Mouse (Mus musculus): ENCODE measurements at regions not wholly inside any gene's neighbourhood (a gene's known extent, or its start where the extent isn't known, plus 50 kb on each side); places are given as distances from the start of the nearest gene placed in this dataset.

DNA sequence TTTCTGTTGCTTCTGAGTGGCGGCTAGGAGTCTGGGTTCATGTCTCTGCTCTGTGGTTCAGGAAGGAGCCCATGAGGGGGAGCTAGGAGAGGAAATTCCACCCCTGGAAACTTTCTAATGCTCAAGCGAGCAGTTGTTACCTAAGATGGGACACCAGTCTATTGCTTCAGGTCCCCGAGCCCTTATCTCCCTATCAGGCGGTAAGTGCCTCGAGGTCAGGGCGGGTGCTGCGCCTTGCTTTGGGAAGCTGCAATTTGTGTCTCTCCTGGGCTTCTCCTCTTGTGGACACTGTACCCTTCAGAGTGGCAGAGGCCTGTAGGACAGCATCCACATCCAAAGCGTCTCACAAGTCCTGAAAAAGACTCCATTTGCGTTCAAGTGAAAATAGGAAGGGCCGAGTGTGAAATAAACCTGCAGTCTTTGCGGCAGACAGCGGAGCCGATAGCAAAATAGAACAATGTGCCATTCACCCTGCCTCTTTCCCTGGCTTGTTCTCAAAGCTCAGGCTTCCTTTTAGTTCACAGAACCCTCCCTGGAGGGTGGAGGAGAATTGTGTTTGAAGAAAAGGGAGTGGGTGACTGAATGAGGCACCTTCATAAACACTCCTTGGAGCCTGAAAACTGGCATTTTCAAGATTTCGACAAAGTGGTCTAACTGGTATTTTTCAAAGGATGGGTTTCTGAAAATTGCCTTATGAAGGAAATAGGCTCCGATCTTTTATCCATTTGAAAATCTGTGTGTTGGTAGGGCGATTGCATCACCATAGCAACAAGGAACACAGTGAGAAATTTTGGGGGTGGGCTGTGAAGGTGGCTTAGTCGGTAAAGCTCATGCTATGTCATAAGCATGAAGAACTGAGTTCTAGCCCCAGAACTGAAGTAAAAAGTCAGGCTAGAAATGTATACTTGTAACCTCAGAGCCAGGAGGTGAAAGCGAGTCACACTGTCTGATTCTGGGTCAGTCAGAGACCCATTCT, 87.2 kb upstream of the Cxcr4 start:
- 54% methylated on average over 18 of the region's 18 CpGs for WGBS
- H3K4me1 ChIP-seq (ENCODE audit: control insufficient read depth, insufficient read depth, low read length), result 0 out of 2 replicates have a peak, but pooled peaks cover 2% of the 10 kb centered on the region
- no peak overlapping the region for H3K4me3 ChIP-seq (ENCODE audit: insufficient read depth, low read depth, low read length)
- TF ChIP-seq POLR2A (IDR thresholded peaks at IDR 0.05; ENCODE audit: insufficient read depth, low read depth, low read length) (no peak), CTCF (IDR thresholded peaks at IDR 0.05; ENCODE audit: insufficient read depth, low read depth, low read length) (no peak)
- H3K27ac ChIP-seq (ENCODE audit: insufficient read depth, low read depth, low read length), result no peak overlapping the region

DNA sequence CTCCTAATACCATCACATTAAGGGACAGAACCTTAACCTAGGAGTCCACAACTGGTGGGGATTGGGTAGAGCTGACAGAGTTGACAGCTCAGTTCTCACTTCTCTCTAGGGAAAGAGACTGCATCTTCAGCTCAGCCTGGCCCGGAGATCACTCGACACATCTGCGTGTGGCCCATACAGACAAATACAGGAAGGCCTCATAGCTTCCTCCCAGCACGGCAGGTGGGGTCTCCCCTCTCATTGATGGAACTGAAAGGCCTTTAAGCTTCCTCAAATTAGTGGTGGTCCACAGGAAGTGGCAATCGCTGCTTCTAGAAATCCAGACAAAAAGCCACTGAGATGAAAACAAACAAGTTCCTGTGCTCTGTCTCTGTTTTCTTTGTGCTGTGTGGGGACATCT, 83.4 kb upstream of the Cxcr4 start:
- H3K4me3 ChIP-seq (ENCODE audit: insufficient read depth, low read depth, low read length), result no peak overlapping the region
- no peak overlapping the region for H3K27ac ChIP-seq (ENCODE audit: insufficient read depth, low read depth, low read length)
- WGBS, result 79% methylated on average over 5 of the region's 5 CpGs
- no peaks in the 10 kb centered on the region for H3K4me1 ChIP-seq (ENCODE audit: control insufficient read depth, insufficient read depth, low read length)
- TF ChIP-seq POLR2A (IDR thresholded peaks at IDR 0.05; ENCODE audit: insufficient read depth, low read depth, low read length), result no peak

GRCm38 (mm10) chr1:128672306-128672705, 80.2 kb upstream of the Cxcr4 start:
- no peak for TF ChIP-seq CTCF (IDR thresholded peaks at IDR 0.05; ENCODE audit: insufficient read depth, low read depth, low read length)
- no peak for TF ChIP-seq POLR2A (IDR thresholded peaks at IDR 0.05; ENCODE audit: insufficient read depth, low read depth, low read length)
- Histone ChIP-seq H3K27ac (ENCODE audit: insufficient read depth, low read depth, low read length) (no peak overlapping the region), H3K4me3 (ENCODE audit: insufficient read depth, low read depth, low read length) (no peak overlapping the region), H3K4me1 (ENCODE audit: control insufficient read depth, insufficient read depth, low read length) (no peaks in the 10 kb centered on the region)
- WGBS, result 93% methylated on average over 3 of the region's 3 CpGs

- 84% methylated on average over 3 of the region's 3 CpGs for WGBS
- no peak for TF ChIP-seq CTCF (IDR thresholded peaks at IDR 0.05; ENCODE audit: insufficient read depth, low read depth, low read length)
- TF ChIP-seq POLR2A (IDR thresholded peaks at IDR 0.05; ENCODE audit: insufficient read depth, low read depth, low read length), result no peak
- no peaks in the 10 kb centered on the region for H3K4me1 ChIP-seq (ENCODE audit: control insufficient read depth, insufficient read depth, low read length)
- H3K4me3 ChIP-seq (ENCODE audit: insufficient read depth, low read depth, low read length), result no peak overlapping the region
- no peak overlapping the region for H3K27ac ChIP-seq (ENCODE audit: insufficient read depth, low read depth, low read length)
These were observed 79.4 kb upstream of the Cxcr4 start for GRCm38 (mm10) chr1:128671495-128671894.

DNA sequence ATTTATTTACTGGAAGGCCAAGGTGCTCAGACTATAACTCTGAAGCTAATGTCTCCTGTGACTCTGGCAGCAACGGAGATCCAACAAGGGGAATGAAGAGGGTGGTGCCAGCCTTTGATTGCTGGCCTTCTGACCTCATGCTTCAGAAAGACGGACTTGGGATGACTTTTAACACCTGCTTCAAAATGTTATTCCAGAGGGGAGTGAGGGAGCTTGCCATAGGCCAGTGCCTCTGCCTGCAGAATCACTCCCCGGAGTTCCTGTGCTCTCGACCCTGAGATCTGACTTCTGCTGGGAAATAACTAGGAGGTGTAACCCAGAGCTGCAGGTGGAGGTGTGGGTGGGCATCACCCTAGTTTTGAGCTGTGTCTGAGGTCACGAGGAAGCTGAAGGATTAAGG, 78.9 kb upstream of the Cxcr4 start:
- Histone ChIP-seq H3K27ac (ENCODE audit: insufficient read depth, low read depth, low read length) (no peak overlapping the region), H3K4me3 (ENCODE audit: insufficient read depth, low read depth, low read length) (no peak overlapping the region), H3K4me1 (ENCODE audit: control insufficient read depth, insufficient read depth, low read length) (no peaks in the 10 kb centered on the region)
- TF ChIP-seq POLR2A (IDR thresholded peaks at IDR 0.05; ENCODE audit: insufficient read depth, low read depth, low read length) (no peak), CTCF (IDR thresholded peaks at IDR 0.05; ENCODE audit: insufficient read depth, low read depth, low read length) (no peak)
- WGBS, result 84% methylated on average over 5 of the region's 5 CpGs

- 68% methylated on average over 2 of the region's 2 CpGs for WGBS
- Histone ChIP-seq H3K4me3 (ENCODE audit: insufficient read depth, low read depth, low read length) (no peak overlapping the region), H3K27ac (ENCODE audit: insufficient read depth, low read depth, low read length) (no peak overlapping the region), H3K4me1 (ENCODE audit: control insufficient read depth, insufficient read depth, low read length) (no peaks in the 10 kb centered on the region)
- no peak for TF ChIP-seq CTCF (IDR thresholded peaks at IDR 0.05; ENCODE audit: insufficient read depth, low read depth, low read length)
These were observed 77.2 kb upstream of the Cxcr4 start for GRCm38 (mm10) chr1:128669241-128669666.

DNA sequence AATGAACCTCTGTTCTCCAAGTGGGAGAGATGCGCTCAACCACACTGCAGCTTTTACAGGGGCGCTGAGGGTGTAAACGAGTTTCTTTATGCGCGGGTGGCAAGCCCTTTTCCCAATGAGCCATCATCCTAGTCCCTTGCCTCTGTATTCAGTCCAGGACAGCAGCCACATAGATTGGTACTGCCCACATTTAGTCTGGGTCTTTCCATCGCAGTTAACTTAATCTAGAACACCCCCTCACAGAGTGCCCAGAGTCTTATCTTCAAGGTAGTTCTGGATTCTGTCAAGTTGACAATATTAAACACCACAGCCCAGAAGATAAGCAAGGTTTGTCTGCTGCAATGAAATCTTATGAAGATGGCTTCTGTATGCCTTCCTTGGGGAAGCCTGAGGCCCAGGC, 76.6 kb upstream of the Cxcr4 start:
- TF ChIP-seq CTCF (IDR thresholded peaks at IDR 0.05; ENCODE audit: insufficient read depth, low read depth, low read length) (no peak), POLR2A (IDR thresholded peaks at IDR 0.05; ENCODE audit: insufficient read depth, low read depth, low read length) (no peak)
- Histone ChIP-seq H3K4me3 (ENCODE audit: insufficient read depth, low read depth, low read length) (no peak overlapping the region), H3K4me1 (ENCODE audit: control insufficient read depth, insufficient read depth, low read length) (no peaks in the 10 kb centered on the region), H3K27ac (ENCODE audit: insufficient read depth, low read depth, low read length) (no peak overlapping the region)
- WGBS, result 88% methylated on average over 6 of the region's 6 CpGs

DNA sequence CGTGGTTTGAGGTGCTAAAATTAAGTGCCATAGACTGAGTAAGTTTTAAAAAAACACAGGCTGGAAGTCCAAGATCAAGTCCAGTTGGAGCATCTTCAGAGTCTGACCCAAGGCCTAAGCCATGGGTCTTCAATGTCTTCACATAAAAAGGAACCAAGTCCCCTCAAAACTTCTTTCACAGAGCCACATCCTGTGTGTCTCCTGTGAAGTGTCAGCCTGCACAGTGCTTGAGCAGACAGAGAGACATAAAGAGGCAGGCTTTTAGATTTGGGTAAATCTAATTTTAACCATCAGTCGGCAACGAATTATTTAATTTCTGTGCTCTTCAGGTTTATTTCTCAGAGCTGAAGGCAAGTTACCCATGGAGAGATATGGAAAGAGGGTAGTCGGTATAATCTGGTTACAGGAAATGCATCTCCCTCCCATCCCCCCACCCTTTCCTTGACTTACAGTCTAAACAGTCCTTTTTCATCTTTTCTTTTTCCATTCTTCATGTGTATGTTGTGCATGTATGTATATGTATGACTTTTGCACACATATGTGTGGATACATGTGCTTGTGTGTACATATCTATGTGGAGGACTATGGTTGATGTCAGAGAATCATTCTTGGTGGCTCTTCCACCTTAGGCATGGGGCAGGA, 75.1 kb upstream of the Cxcr4 start:
- Histone ChIP-seq H3K4me3 (ENCODE audit: insufficient read depth, low read depth, low read length) (no peak overlapping the region), H3K27ac (ENCODE audit: insufficient read depth, low read depth, low read length) (no peak overlapping the region), H3K4me1 (ENCODE audit: control insufficient read depth, insufficient read depth, low read length) (no peaks in the 10 kb centered on the region)
- TF ChIP-seq POLR2A (IDR thresholded peaks at IDR 0.05; ENCODE audit: insufficient read depth, low read depth, low read length), result no peak
- WGBS, result 91% methylated on average over 4 of the region's 4 CpGs

DNA sequence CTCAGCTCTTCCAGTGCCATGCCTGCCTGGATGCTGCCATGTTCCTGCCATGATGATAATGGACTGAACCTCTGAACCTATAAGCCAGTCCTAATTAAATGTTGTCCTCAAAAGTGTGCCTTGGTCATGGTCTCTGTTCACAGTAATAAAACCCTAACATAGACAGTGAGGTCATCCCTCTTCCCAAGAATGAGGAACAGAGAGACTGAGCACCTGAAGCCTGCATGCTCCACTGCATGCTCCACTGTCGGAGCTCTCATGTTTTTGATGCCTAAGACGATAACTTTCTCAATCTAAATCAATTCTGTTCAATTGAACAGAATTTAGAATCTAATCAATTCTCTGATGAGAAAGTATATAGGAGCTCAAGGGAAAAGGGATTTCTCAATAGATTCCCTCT, 71.1 kb upstream of the Cxcr4 start:
- no peaks in the 10 kb centered on the region for H3K4me1 ChIP-seq (ENCODE audit: control insufficient read depth, insufficient read depth, low read length)
- no peak for TF ChIP-seq CTCF (IDR thresholded peaks at IDR 0.05; ENCODE audit: insufficient read depth, low read depth, low read length)
- TF ChIP-seq POLR2A (IDR thresholded peaks at IDR 0.05; ENCODE audit: insufficient read depth, low read depth, low read length), result no peak
- no peak overlapping the region for H3K27ac ChIP-seq (ENCODE audit: insufficient read depth, low read depth, low read length)
- 97% methylated on average over 2 of the region's 2 CpGs for WGBS
- no peak overlapping the region for H3K4me3 ChIP-seq (ENCODE audit: insufficient read depth, low read depth, low read length)
